Mouse (Mus musculus) limb, embryonic 14.5 days (tissue): ENCODE data around the gene Zmiz1. TPM values are rescaled to one million over a fixed set of nuclear protein-coding genes. Genes with fewer than 3 reads are reported as not detected.
A peak's percentile ranks its signal among the peaks of the same experiment; 100 is the strongest.

Experiments used
- ATAC-seq: fragments of 200-750 bp; cut with Nextera tagmentation; 2 replicates; pipeline ENCODE4 v1.8.0; 2017; ENCODE audit warnings: low read depth, moderate number of reproducible peaks, moderate TSS enrichment; ENCODE audit not compliant: low FRiP score
- DNase-seq: peaks from one replicate; pipeline ENCODE4 v3.0.0-alpha.2; 2015; ENCODE audit warnings: low spot score
- H3K27ac ChIP-seq: fragments of 300-500 bp; sonication (generic); replicated peaks from 2 replicates; pipeline ENCODE4 v1.5.1; 2014; ENCODE audit warnings: low read depth, mild to moderate bottlenecking, low read length, moderate library complexity, mixed read lengths
- H3K27me3 ChIP-seq: fragments of 300-500 bp; sonication (generic); 2 replicates; pipeline ENCODE4 v1.6.1; 2014; ENCODE audit warnings: low read length, mixed read lengths; ENCODE audit not compliant: control insufficient read depth, insufficient read depth
- H3K36me3 ChIP-seq: fragments of 300-500 bp; sonication (generic); 2 replicates; pipeline ENCODE4 v1.6.1; 2014; ENCODE audit warnings: mild to moderate bottlenecking, low read length, moderate library complexity, mixed read lengths; ENCODE audit not compliant: control insufficient read depth, insufficient read depth
- H3K4me1 ChIP-seq: fragments of 300-500 bp; sonication (generic); 2 replicates; pipeline ENCODE4 v1.6.1; 2014; ENCODE audit warnings: antibody characterized with exemption, low read length, mixed read lengths; ENCODE audit not compliant: control insufficient read depth, insufficient read depth
- H3K4me2 ChIP-seq: fragments of 300-500 bp; sonication (generic); replicated peaks from 2 replicates; pipeline ENCODE4 v1.6.1; 2014; ENCODE audit warnings: low read depth, mild to moderate bottlenecking, low read length, moderate library complexity; ENCODE audit not compliant: severe bottlenecking
- H3K4me3 ChIP-seq: fragments of 300-500 bp; sonication (generic); replicated peaks from 2 replicates; pipeline ENCODE4 v1.5.1; 2014; ENCODE audit warnings: low read length
- H3K9ac ChIP-seq: fragments of 300-500 bp; sonication (generic); 2 replicates; pipeline ENCODE4 v1.6.1; 2014; ENCODE audit warnings: mild to moderate bottlenecking, low read depth, low read length, moderate library complexity; ENCODE audit not compliant: severe bottlenecking
- H3K9me3 ChIP-seq: fragments of 300-500 bp; sonication (generic); 2 replicates; pipeline ENCODE4 v1.6.1; 2016; ENCODE audit warnings: low read length; ENCODE audit not compliant: control insufficient read depth
- POLR2A ChIP-seq: fragments of 200-500 bp; IDR thresholded peaks from 2 replicates; pipeline ENCODE4 v1.8.0; 2012; ENCODE audit warnings: inconsistent platforms, mild to moderate bottlenecking, moderate library complexity, borderline replicate concordance; ENCODE audit not compliant: insufficient read depth, insufficient read length; ENCODE audit errors: extremely low read depth
- WGBS: fragments of 180-500 bp; shearing (Covaris S2); extraction: QIAGEN DNeasy Blood & Tissue Kit; methylation state at CpG from one replicate; pipeline ENCODE4 v1.1.7; 2014; 5-methylcytosine and 5-hydroxymethylcytosine counted together
- polyA plus RNA-seq, 2 experiments: library from polyadenylated mRNA; depleted of rRNA in 1 of 2; stranded (reverse) in 1 of 2; unstranded in 1 of 2; fragments of >200 nt; fragmentation: Nextera tagmentation in 1 of 2; extraction: Ambion mirVana in 1 of 2; gene quantifications; 2 replicates each; pipeline versions ENCODE4 v1.2.1 to v1.2.3; 2012 to 2014

The Zmiz1 gene
- polyA plus RNA-seq, 2 experiments = 61.8 to 81.2 TPM

DNA sequence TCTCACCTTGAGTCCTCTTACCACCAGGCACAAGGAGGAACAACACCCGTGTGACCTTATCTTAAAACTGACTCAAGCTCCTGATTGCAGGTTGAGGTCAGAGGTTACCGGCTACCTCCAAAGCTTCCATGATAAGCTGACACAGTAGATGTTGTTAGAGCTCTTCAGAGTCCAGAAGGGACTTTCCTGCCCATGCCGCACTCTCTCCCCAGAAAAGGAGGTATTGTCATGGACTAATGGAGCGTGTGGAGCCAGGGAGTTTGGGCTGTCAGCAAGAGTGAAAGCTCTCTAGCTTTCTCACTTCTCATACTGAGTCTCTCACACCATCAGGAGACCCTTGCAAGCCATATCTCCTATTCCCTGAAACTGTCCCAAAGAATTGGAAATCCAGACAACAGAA is 158.3 kb downstream of the Zmiz1 start:
- Histone ChIP-seq H3K27me3 (no peaks in the 10 kb centered on the region), H3K4me3 (no peak overlapping the region), H3K9me3 (no peaks in the 10 kb centered on the region), H3K9ac (no peak overlapping the region), H3K4me1 (peaks cover 7% of the 10 kb centered on the region; the same call in 1 of the 2 replicates), H3K27ac (no peak overlapping the region), H3K36me3 (peaks cover 50% of the 10 kb centered on the region), H3K4me2 (no peak overlapping the region)
- no peak for TF ChIP-seq POLR2A
- DNase-seq = no peak
- WGBS = 86% methylated on average over 4 of the region's 4 CpGs
- ATAC-seq = no peak

DNA sequence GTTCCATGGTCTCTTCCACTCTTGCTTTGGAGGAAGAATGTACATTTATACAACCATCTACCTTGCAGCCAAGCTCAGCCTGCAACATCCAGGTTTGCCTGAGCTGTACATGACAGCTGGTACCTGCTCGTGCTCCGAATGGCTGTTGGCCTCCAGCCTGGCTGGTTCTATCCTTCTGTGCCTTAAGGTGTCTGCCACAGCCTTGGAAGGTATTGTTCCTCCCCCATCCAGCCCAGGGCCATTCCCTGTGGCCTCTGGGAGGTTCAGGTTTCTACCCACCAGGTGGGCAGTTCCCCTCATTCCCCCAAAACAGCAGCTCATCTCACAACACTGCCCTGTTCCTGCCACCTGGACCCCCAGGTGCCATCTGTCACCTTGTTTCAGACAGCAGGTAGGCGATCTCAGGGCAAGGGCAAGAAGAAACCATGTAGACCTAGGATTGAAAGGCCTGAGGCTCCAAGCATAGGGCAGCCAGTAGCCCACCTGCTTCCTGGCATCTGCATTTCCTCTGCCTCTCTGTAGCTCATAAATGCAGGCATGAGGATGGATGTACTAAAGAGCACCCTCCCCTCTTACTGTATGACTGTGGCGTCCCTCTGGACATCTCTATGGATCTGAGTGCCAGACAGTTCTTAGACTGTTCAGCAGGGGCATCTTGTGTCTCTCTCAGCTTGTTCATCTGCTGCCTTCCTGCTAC is 160.2 kb downstream of the Zmiz1 start:
- ATAC-seq (no peak), DNase-seq (no peak)
- no peak for TF ChIP-seq POLR2A
- H3K9ac ChIP-seq = no peak overlapping the region
- peaks cover 63% of the 10 kb centered on the region for H3K36me3 ChIP-seq
- H3K4me3 ChIP-seq = no peak overlapping the region
- H3K4me2 ChIP-seq = no peak overlapping the region
- no peaks in the 10 kb centered on the region for H3K9me3 ChIP-seq
- no peak overlapping the region for H3K27ac ChIP-seq
- 64% methylated on average over 4 of the region's 4 CpGs for WGBS
- H3K27me3 ChIP-seq = no peaks in the 10 kb centered on the region
- H3K4me1 ChIP-seq = peaks cover 6% of the 10 kb centered on the region; the same call in 1 of the 2 replicates

DNA sequence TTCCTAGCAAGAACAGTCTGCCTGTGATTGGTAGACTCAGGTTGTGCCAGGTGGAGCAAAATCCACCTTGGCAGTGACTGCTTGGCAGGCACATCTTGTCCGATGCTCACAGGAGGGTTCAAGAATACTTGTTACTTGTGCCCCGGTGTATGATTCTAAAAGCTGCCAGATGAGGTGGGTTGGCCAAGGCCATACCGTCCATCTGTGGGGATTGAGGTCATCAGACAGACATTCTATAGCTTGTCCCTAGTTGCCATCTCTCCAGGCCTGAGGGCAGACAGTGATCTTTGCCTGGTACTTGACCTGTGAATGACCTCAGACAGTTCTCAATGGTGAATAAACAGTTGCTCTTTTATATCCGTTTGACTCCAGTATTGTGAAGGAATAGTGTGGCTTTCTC is 161.8 kb downstream of the Zmiz1 start:
- Histone ChIP-seq H3K27ac (no peak overlapping the region), H3K4me3 (no peak overlapping the region), H3K27me3 (no peaks in the 10 kb centered on the region), H3K9me3 (no peaks in the 10 kb centered on the region), H3K9ac (no peak overlapping the region), H3K36me3 (peaks cover 69% of the 10 kb centered on the region), H3K4me2 (no peak overlapping the region), H3K4me1 (peaks cover 6% of the 10 kb centered on the region; the same call in 1 of the 2 replicates)
- 71% methylated on average over 4 of the region's 4 CpGs for WGBS
- no peak for ATAC-seq
- no peak for DNase-seq
- TF ChIP-seq POLR2A = no peak

DNA sequence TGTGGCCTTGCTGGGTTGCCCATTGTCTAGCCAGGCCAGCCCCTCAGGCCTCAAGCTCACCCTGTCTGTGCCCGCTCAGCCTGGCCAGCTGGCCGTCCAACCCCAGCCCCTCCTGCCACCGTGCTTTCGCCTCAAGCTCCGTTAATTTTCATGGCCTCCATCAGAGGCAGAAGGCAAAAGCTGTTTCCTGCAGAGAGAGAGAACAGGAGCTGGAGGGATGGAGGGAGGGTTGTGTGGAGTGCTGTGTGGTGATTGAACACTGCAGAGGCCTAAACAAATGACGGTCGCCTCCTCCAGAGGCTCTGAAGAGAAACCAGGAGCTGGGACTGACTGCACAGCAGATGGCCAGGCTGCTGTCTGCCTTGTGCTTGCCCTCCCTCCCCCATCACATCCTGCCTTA is 164.7 kb downstream of the Zmiz1 start:
- Histone ChIP-seq H3K27ac (0 out of 2 replicates have a peak overlapping the region, but pooled peaks have one; percentile 2), H3K9ac (no peak overlapping the region), H3K9me3 (no peaks in the 10 kb centered on the region), H3K36me3 (peaks cover 68% of the 10 kb centered on the region), H3K4me2 (no peak overlapping the region), H3K4me3 (no peak overlapping the region), H3K27me3 (no peaks in the 10 kb centered on the region), H3K4me1 (peaks cover 5% of the 10 kb centered on the region; the same call in 1 of the 2 replicates)
- no peak for TF ChIP-seq POLR2A
- no peak for DNase-seq
- 35% methylated on average over 7 of the region's 7 CpGs for WGBS
- ATAC-seq = no peak

DNA sequence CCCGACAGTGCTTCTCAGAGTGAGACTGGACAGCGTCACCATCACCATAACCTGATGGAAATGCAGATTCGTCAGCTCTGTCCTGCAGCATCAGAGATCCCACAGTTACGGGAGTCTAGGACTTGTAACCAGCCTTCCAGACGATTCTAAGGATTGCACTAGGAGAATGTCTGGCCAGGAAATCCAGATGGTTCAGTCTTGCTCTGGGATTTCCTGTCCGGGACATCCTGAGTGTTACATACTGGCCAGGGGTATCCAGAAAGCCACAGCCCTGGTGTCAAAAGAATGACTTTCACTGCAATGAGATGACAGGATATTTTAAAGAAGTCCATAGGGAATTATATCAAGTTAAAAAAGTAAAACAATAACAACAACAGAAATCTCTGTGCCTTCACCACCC is 165.7 kb downstream of the Zmiz1 start:
- Histone ChIP-seq H3K4me1 (peaks cover 3% of the 10 kb centered on the region; the same call in 1 of the 2 replicates), H3K4me3 (no peak overlapping the region), H3K36me3 (peaks cover 67% of the 10 kb centered on the region), H3K9me3 (no peaks in the 10 kb centered on the region), H3K4me2 (no peak overlapping the region), H3K9ac (no peak overlapping the region), H3K27ac (no peak overlapping the region), H3K27me3 (no peaks in the 10 kb centered on the region)
- no peak for TF ChIP-seq POLR2A
- no peak for DNase-seq
- 71% methylated on average over 6 of the region's 6 CpGs for WGBS
- no peak for ATAC-seq
